Mouse (Mus musculus) stomach, embryonic 16.5 days (tissue): ENCODE results near the gene Sgk1. TPM values are rescaled to one million over a fixed set of nuclear protein-coding genes. Genes with fewer than 3 reads are reported as not detected.

Source experiments
- ATAC-seq: fragments of 200-750 bp; cut with Nextera tagmentation; 2 replicates; pipeline ENCODE4 v1.8.0; 2017; ENCODE audit warnings: moderate number of reproducible peaks, moderate TSS enrichment; ENCODE audit not compliant: insufficient read depth, low FRiP score
- H3K27ac ChIP-seq: fragments of 300-500 bp; sonication (generic); 2 replicates; pipeline ENCODE4 v1.5.1; 2014; ENCODE audit warnings: low read length
- H3K27me3 ChIP-seq: fragments of 300-500 bp; sonication (generic); 2 replicates; pipeline ENCODE4 v1.6.1; 2014; ENCODE audit warnings: low read length, control low read depth, mixed read lengths; ENCODE audit not compliant: control insufficient read depth, insufficient read depth
- H3K36me3 ChIP-seq: fragments of 300-500 bp; sonication (generic); 2 replicates; pipeline ENCODE4 v1.6.1; 2014; ENCODE audit warnings: low read length; ENCODE audit not compliant: control insufficient read depth, insufficient read depth
- H3K4me1 ChIP-seq: fragments of 300-500 bp; sonication (generic); 2 replicates; pipeline ENCODE4 v1.6.1; 2014; ENCODE audit warnings: low read length, control low read depth, mixed read lengths; ENCODE audit not compliant: control insufficient read depth, insufficient read depth
- H3K4me2 ChIP-seq: fragments of 300-500 bp; sonication (generic); 2 replicates; pipeline ENCODE4 v1.6.1; 2014; ENCODE audit warnings: low read depth, low read length, mixed read lengths
- H3K4me3 ChIP-seq: fragments of 300-500 bp; sonication (generic); replicated peaks from 2 replicates; pipeline ENCODE4 v1.5.1; 2014; ENCODE audit warnings: mild to moderate bottlenecking, low read length
- H3K9ac ChIP-seq: fragments of 300-500 bp; sonication (generic); 2 replicates; pipeline ENCODE4 v1.6.1; 2014; ENCODE audit warnings: low read length
- H3K9me3 ChIP-seq: fragments of 300-500 bp; sonication (generic); replicated peaks from 2 replicates; pipeline ENCODE4 v1.6.1; 2016; ENCODE audit warnings: low read length, control low read depth; ENCODE audit not compliant: control insufficient read depth
- WGBS: fragments of 180-500 bp; shearing (Covaris S2); extraction: QIAGEN DNeasy Blood & Tissue Kit; methylation state at CpG from one replicate; pipeline ENCODE4 v1.1.7; 2014; 5-methylcytosine and 5-hydroxymethylcytosine counted together
- polyA plus RNA-seq: library from polyadenylated mRNA; unstranded; fragments of >200 nt; fragmentation: Nextera tagmentation; extraction: Ambion mirVana; gene quantifications from 2 replicates; pipeline ENCODE4 v1.2.1, GENCODE M21; 2015

Sgk1 gene
- polyA plus RNA-seq, 1 experiment from 2014 or later = 34.3 TPM

GRCm38 (mm10) chr10:21918016-21918749 lies 36.2 kb downstream of the Sgk1 start:
- Histone ChIP-seq H3K4me3 (no peak overlapping the region), H3K4me2 (no peak overlapping the region), H3K4me1 (peaks cover 7% of the 10 kb centered on the region), H3K27me3 (no peaks in the 10 kb centered on the region), H3K9me3 (no peaks in the 10 kb centered on the region), H3K27ac (no peak overlapping the region), H3K9ac (no peak overlapping the region), H3K36me3 (no peaks in the 10 kb centered on the region)
- WGBS = 79% methylated on average over 6 of the region's 6 CpGs
- ATAC-seq = no peak

- ATAC-seq = no peak
- no peaks in the 10 kb centered on the region for H3K9me3 ChIP-seq
Measured at GRCm38 (mm10) chr10:21918750-21919145, 36.8 kb downstream of the Sgk1 start.

GRCm38 (mm10) chr10:21920611-21921010 lies 38.6 kb downstream of the Sgk1 start:
- Histone ChIP-seq H3K4me1 (peaks cover 13% of the 10 kb centered on the region), H3K4me2 (no peak overlapping the region), H3K27ac (no peak overlapping the region), H3K9ac (no peak overlapping the region), H3K4me3 (no peak overlapping the region), H3K9me3 (no peaks in the 10 kb centered on the region), H3K36me3 (no peaks in the 10 kb centered on the region), H3K27me3 (no peaks in the 10 kb centered on the region)
- WGBS = 58% methylated on average over 2 of the region's 2 CpGs
- ATAC-seq = no peak

More at GRCm38 (mm10) chr10:21918750-21919145, 36.8 kb downstream of the Sgk1 start:
- Histone ChIP-seq H3K36me3 (no peaks in the 10 kb centered on the region), H3K4me1 (peaks cover 12% of the 10 kb centered on the region), H3K9ac (no peak overlapping the region), H3K27me3 (no peaks in the 10 kb centered on the region), H3K27ac (no peak overlapping the region), H3K4me3 (no peak overlapping the region), H3K4me2 (no peak overlapping the region)
- WGBS = 87% methylated on average over 7 of the region's 7 CpGs

DNA sequence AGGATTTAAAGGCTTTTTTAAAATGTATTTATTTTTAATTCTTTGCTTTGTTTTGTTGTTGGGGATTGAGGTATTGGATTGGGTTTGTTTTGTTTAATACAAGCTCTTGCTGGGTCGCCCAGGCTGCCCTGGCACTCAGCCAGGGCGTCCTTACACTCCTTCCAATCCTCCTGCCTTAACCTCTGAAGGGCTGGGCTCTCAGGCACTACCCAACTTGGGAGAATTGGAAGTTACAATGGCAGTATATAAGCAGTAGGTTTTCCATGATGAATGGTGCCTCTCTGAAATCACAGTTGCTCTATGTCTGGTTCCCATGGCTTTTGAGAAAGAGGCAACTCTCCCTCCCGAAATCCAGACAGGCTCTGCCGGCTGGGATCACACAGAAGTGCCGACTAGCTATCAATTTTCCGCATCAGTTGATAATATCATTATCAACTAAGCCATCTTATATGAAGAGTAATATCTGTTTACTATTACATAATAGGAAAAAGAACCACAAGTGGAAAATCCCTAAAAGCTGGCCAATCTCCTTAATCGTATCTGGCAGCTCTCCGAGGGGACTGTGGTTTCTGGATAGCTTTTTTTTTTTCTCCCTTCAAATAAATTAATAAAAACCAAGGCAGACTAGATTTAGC lies 40.8 kb downstream of the Sgk1 start:
- ATAC-seq = no peak
- Histone ChIP-seq H3K9ac (no peak overlapping the region), H3K36me3 (no peaks in the 10 kb centered on the region), H3K4me2 (peak overlapping the region; percentile 33), H3K4me1 (peaks cover 13% of the 10 kb centered on the region), H3K4me3 (no peak overlapping the region), H3K27ac (no peak overlapping the region), H3K9me3 (no peaks in the 10 kb centered on the region), H3K27me3 (no peaks in the 10 kb centered on the region)
- WGBS = 43% methylated on average over 8 of the region's 8 CpGs

GRCm38 (mm10) chr10:21923495-21923952 lies 41.5 kb downstream of the Sgk1 start:
- Histone ChIP-seq H3K36me3 (no peaks in the 10 kb centered on the region), H3K9ac (no peak overlapping the region), H3K27me3 (no peaks in the 10 kb centered on the region), H3K4me2 (peak overlapping the region; percentile 33), H3K27ac (no peak overlapping the region), H3K4me3 (no peak overlapping the region), H3K4me1 (peaks cover 13% of the 10 kb centered on the region), H3K9me3 (no peaks in the 10 kb centered on the region)
- ATAC-seq = peak; percentile 60; the same call in 1 of the 2 replicates
- WGBS = 25% methylated on average over 9 of the region's 9 CpGs

DNA sequence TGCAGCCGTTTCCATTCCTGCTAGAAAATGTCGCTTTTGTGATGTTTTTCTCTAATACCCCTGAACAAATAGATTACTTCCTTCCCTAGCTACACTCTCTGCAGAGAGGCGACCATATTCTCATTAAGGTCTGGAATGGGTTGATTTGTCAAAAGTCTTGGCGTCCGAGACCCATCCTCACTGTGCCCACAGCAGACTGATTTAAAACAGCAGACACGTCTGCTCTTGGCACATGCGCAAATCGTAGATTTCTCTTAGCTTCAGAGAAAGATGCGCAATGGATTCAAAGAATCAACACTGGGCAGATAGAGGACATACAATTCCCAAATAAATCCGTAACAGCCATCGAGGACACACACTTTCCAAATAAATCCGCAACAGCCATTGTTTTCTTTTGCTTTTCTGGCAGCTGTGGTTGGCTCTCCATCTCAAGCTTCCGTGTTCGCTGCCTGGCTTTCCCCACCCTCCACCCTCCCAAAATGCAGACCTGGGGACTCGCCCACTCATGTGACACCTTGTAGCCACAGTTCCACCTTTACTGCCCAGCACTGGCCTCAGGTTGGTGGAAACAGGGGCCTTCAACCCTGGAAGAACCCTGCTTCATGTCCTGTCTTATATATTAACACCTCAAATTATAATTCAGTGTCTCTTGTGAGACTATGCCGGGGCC lies 42.2 kb downstream of the Sgk1 start:
- no peak overlapping the region for H3K27ac ChIP-seq
- no peak overlapping the region for H3K4me3 ChIP-seq
- no peak overlapping the region for H3K9ac ChIP-seq
- no peaks in the 10 kb centered on the region for H3K9me3 ChIP-seq
- no peak overlapping the region for H3K4me2 ChIP-seq
- no peaks in the 10 kb centered on the region for H3K27me3 ChIP-seq
- WGBS = 66% methylated on average over 16 of the region's 16 CpGs
- no peaks in the 10 kb centered on the region for H3K36me3 ChIP-seq
- H3K4me1 ChIP-seq = peaks cover 13% of the 10 kb centered on the region
- ATAC-seq = no peak

- no peak overlapping the region for H3K9ac ChIP-seq
- ATAC-seq = no peak
- H3K27me3 ChIP-seq = no peaks in the 10 kb centered on the region
- no peaks in the 10 kb centered on the region for H3K36me3 ChIP-seq
- peaks cover 13% of the 10 kb centered on the region for H3K4me1 ChIP-seq
- H3K27ac ChIP-seq = no peak overlapping the region
- no peak overlapping the region for H3K4me2 ChIP-seq
- H3K4me3 ChIP-seq = no peak overlapping the region
- no peaks in the 10 kb centered on the region for H3K9me3 ChIP-seq
- 77% methylated on average over 5 of the region's 5 CpGs for WGBS
Measured at GRCm38 (mm10) chr10:21926941-21927340, 45.0 kb downstream of the Sgk1 start.

GRCm38 (mm10) chr10:21930781-21931380 lies 48.9 kb downstream of the Sgk1 start:
- WGBS = 82% methylated on average over 10 of the region's 10 CpGs
- no peak overlapping the region for H3K4me2 ChIP-seq
- no peaks in the 10 kb centered on the region for H3K9me3 ChIP-seq
- H3K4me1 ChIP-seq = no peaks in the 10 kb centered on the region
- H3K4me3 ChIP-seq = no peak overlapping the region
- H3K9ac ChIP-seq = no peak overlapping the region
- H3K36me3 ChIP-seq = no peaks in the 10 kb centered on the region
- ATAC-seq = no peak
- no peaks in the 10 kb centered on the region for H3K27me3 ChIP-seq
- H3K27ac ChIP-seq = no peak overlapping the region

DNA sequence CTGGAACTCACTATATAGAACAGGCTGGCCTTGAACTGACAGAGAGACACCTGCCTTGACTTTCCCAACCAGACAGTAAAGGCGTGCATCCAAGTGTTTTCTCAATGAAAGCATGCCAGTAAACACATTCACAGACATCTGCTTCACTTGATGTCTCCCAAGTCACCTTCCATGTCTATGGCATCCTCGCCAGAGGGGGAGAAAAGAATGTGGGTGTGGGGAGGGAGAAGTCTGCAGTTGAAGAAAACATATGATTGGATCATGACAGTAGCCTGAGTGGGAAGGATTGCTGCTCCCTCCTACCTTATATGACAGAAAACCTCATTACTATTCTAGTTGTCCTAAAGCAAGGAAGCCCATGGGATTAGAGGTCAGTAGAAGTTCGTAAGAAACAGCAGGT lies 50.8 kb downstream of the Sgk1 start:
- Histone ChIP-seq H3K36me3 (no peaks in the 10 kb centered on the region), H3K4me2 (no peak overlapping the region), H3K27me3 (no peaks in the 10 kb centered on the region), H3K27ac (no peak overlapping the region), H3K4me1 (peaks cover 11% of the 10 kb centered on the region), H3K4me3 (no peak overlapping the region), H3K9ac (no peak overlapping the region), H3K9me3 (no peaks in the 10 kb centered on the region)
- no peak for ATAC-seq
- WGBS = 81% methylated on average over 3 of the region's 3 CpGs
